Mouse (Mus musculus) forebrain, embryonic 16.5 days (tissue): Measurements from ENCODE around the gene Ankrd44. TPM values are rescaled to one million over a fixed set of nuclear protein-coding genes. Genes with fewer than 3 reads are reported as not detected.
A peak's percentile ranks its signal among the peaks of the same experiment; 100 is the strongest.

Source experiments
- ATAC-seq: fragments of 200-750 bp; cut with Nextera tagmentation; 2 replicates; pipeline ENCODE4 v1.8.0; 2017; ENCODE audit warnings: mild to moderate bottlenecking, moderate library complexity
- H3K27ac ChIP-seq: fragments of 300-500 bp; sonication (generic); 2 replicates; pipeline ENCODE4 v1.5.1; 2014; ENCODE audit warnings: low read length, control low read depth
- H3K27me3 ChIP-seq: fragments of 300-500 bp; sonication (generic); replicated peaks from 2 replicates; pipeline ENCODE4 v1.6.1; 2014; ENCODE audit warnings: low read length; ENCODE audit not compliant: control insufficient read depth, insufficient read depth
- H3K36me3 ChIP-seq: fragments of 300-500 bp; sonication (generic); 2 replicates; pipeline ENCODE4 v1.6.1; 2014; ENCODE audit not compliant: control insufficient read depth, insufficient read depth
- H3K4me1 ChIP-seq: fragments of 300-500 bp; sonication (generic); replicated peaks from 2 replicates; pipeline ENCODE4 v1.6.1; 2014; ENCODE audit warnings: low read length; ENCODE audit not compliant: control insufficient read depth, insufficient read depth
- H3K4me2 ChIP-seq: fragments of 300-500 bp; sonication (generic); 2 replicates; pipeline ENCODE4 v1.6.1; 2014; ENCODE audit warnings: mild to moderate bottlenecking, low read length, control low read depth
- H3K4me3 ChIP-seq: fragments of 300-500 bp; sonication (generic); replicated peaks from 2 replicates; pipeline ENCODE4 v1.5.1; 2014; ENCODE audit warnings: mild to moderate bottlenecking, low read length, control low read depth
- H3K9ac ChIP-seq: fragments of 300-500 bp; sonication (generic); replicated peaks from 2 replicates; pipeline ENCODE4 v1.6.1; 2014; ENCODE audit warnings: low read depth, low read length, control low read depth
- H3K9me3 ChIP-seq: fragments of 300-500 bp; sonication (generic); 2 replicates; pipeline ENCODE4 v1.6.1; 2016; ENCODE audit warnings: low read length; ENCODE audit not compliant: control insufficient read depth
- WGBS: fragments of 180-500 bp; shearing (Covaris S2); extraction: QIAGEN DNeasy Blood & Tissue Kit; methylation state at CpG from one replicate; pipeline ENCODE4 v1.1.7; 2014; 5-methylcytosine and 5-hydroxymethylcytosine counted together
- polyA plus RNA-seq: library from polyadenylated mRNA; unstranded; fragments of >200 nt; fragmentation: Nextera tagmentation; extraction: Ambion mirVana; gene quantifications from 2 replicates; pipeline ENCODE4 v1.2.1, GENCODE M21; 2015

Gene Ankrd44
- polyA plus RNA-seq, 1 experiment from 2014 or later: 28.2 TPM

- Histone ChIP-seq H3K4me3 (no peak overlapping the region), H3K27ac (no peak overlapping the region), H3K9ac (no peak overlapping the region), H3K4me2 (no peak overlapping the region), H3K9me3 (no peaks in the 10 kb centered on the region), H3K36me3 (no peaks in the 10 kb centered on the region), H3K4me1 (peaks cover 12% of the 10 kb centered on the region), H3K27me3 (no peaks in the 10 kb centered on the region)
- ATAC-seq: no peak
- 76% methylated on average over 5 of the region's 5 CpGs for WGBS
Measured at GRCm38 (mm10) chr1:54846346-54847000, 79.7 kb downstream of the Ankrd44 start.

GRCm38 (mm10) chr1:54844361-54844760 lies 81.8 kb downstream of the Ankrd44 start:
- WGBS: 56% methylated on average over 1 of the region's 1 CpGs
- Histone ChIP-seq H3K4me3 (no peak overlapping the region), H3K36me3 (no peaks in the 10 kb centered on the region), H3K27me3 (no peaks in the 10 kb centered on the region), H3K9me3 (no peaks in the 10 kb centered on the region), H3K4me1 (peaks cover 12% of the 10 kb centered on the region), H3K27ac (no peak overlapping the region), H3K9ac (no peak overlapping the region), H3K4me2 (no peak overlapping the region)
- no peak for ATAC-seq

- ATAC-seq: peak; percentile 36; the same call in 1 of the 2 replicates
- Histone ChIP-seq H3K9me3 (no peaks in the 10 kb centered on the region), H3K9ac (no peak overlapping the region), H3K27me3 (no peaks in the 10 kb centered on the region), H3K27ac (no peak overlapping the region), H3K4me3 (no peak overlapping the region), H3K36me3 (no peaks in the 10 kb centered on the region), H3K4me1 (peaks cover 15% of the 10 kb centered on the region), H3K4me2 (no peak overlapping the region)
- 75% methylated on average over 7 of the region's 7 CpGs for WGBS
Measured at GRCm38 (mm10) chr1:54842765-54843461, 83.3 kb downstream of the Ankrd44 start.

- no peak overlapping the region for H3K4me2 ChIP-seq
- no peak overlapping the region for H3K9ac ChIP-seq
- H3K27me3 ChIP-seq: no peaks in the 10 kb centered on the region
- no peak overlapping the region for H3K4me3 ChIP-seq
- H3K9me3 ChIP-seq: no peaks in the 10 kb centered on the region
- H3K4me1 ChIP-seq: peaks cover 15% of the 10 kb centered on the region
- H3K27ac ChIP-seq: no peak overlapping the region
- no peak for ATAC-seq
- H3K36me3 ChIP-seq: no peaks in the 10 kb centered on the region
- 53% methylated on average over 5 of the region's 5 CpGs for WGBS
Measured at GRCm38 (mm10) chr1:54841788-54842187, 84.4 kb downstream of the Ankrd44 start.

GRCm38 (mm10) chr1:54840040-54840439 lies 86.1 kb downstream of the Ankrd44 start:
- no peaks in the 10 kb centered on the region for H3K9me3 ChIP-seq
- H3K4me1 ChIP-seq: peaks cover 15% of the 10 kb centered on the region

GRCm38 (mm10) chr1:54838486-54838805 lies 87.7 kb downstream of the Ankrd44 start:
- Histone ChIP-seq H3K36me3 (no peaks in the 10 kb centered on the region), H3K4me3 (no peak overlapping the region), H3K27ac (no peak overlapping the region), H3K27me3 (no peaks in the 10 kb centered on the region), H3K4me1 (peaks cover 7% of the 10 kb centered on the region), H3K4me2 (no peak overlapping the region), H3K9ac (no peak overlapping the region), H3K9me3 (no peaks in the 10 kb centered on the region)
- WGBS: 80% methylated on average over 6 of the region's 6 CpGs
- no peak; the same call in 1 of the 2 replicates for ATAC-seq

More at GRCm38 (mm10) chr1:54840040-54840439, 86.1 kb downstream of the Ankrd44 start:
- ATAC-seq: no peak
- no peak overlapping the region for H3K4me2 ChIP-seq
- H3K27me3 ChIP-seq: no peaks in the 10 kb centered on the region
- no peak overlapping the region for H3K4me3 ChIP-seq
- no peak overlapping the region for H3K27ac ChIP-seq
- no peaks in the 10 kb centered on the region for H3K36me3 ChIP-seq
- WGBS: 92% methylated on average over 2 of the region's 2 CpGs
- no peak overlapping the region for H3K9ac ChIP-seq

- no peak for ATAC-seq
- Histone ChIP-seq H3K4me3 (no peak overlapping the region), H3K27ac (no peak overlapping the region), H3K9ac (no peak overlapping the region), H3K36me3 (no peaks in the 10 kb centered on the region), H3K9me3 (no peaks in the 10 kb centered on the region), H3K27me3 (no peaks in the 10 kb centered on the region), H3K4me1 (peaks cover 3% of the 10 kb centered on the region), H3K4me2 (no peak overlapping the region)
- WGBS: 77% methylated on average over 17 of the region's 17 CpGs
Measured at GRCm38 (mm10) chr1:54837721-54838485, 88.3 kb downstream of the Ankrd44 start.

GRCm38 (mm10) chr1:54835661-54836205 lies 90.5 kb downstream of the Ankrd44 start:
- Histone ChIP-seq H3K4me2 (no peak overlapping the region), H3K27ac (no peak overlapping the region), H3K9ac (no peak overlapping the region), H3K9me3 (no peaks in the 10 kb centered on the region), H3K4me1 (peaks cover 3% of the 10 kb centered on the region), H3K27me3 (no peaks in the 10 kb centered on the region), H3K4me3 (no peak overlapping the region), H3K36me3 (no peaks in the 10 kb centered on the region)
- ATAC-seq: no peak
- 84% methylated on average over 6 of the region's 6 CpGs for WGBS

GRCm38 (mm10) chr1:54833221-54833620 lies 93.0 kb downstream of the Ankrd44 start:
- Histone ChIP-seq H3K27ac (no peak overlapping the region), H3K4me2 (no peak overlapping the region), H3K36me3 (no peaks in the 10 kb centered on the region), H3K9me3 (no peaks in the 10 kb centered on the region), H3K4me1 (no peaks in the 10 kb centered on the region; the same call in 1 of the 2 replicates), H3K9ac (no peak overlapping the region), H3K27me3 (no peaks in the 10 kb centered on the region), H3K4me3 (no peak overlapping the region)
- WGBS: 89% methylated on average over 6 of the region's 6 CpGs
- peak; percentile 24; the same call in 1 of the 2 replicates for ATAC-seq
